Mouse (Mus musculus) small intestine, adult 2 months (tissue): Measurements from ENCODE around the gene Trim47.

ENCODE experiments used
- CTCF ChIP-seq: fragments of 200-500 bp; IDR thresholded peaks from 2 replicates; pipeline ENCODE4 v1.5.1; 2012; ENCODE audit warnings: low read depth, mild to moderate bottlenecking, control low read depth, inconsistent platforms, low read length, moderate library complexity, mixed read lengths; ENCODE audit not compliant: insufficient replicate concordance, insufficient read length; ENCODE audit errors: extremely low read depth
- POLR2A ChIP-seq: fragments of 200-500 bp; IDR thresholded peaks from 2 replicates; pipeline ENCODE4 v1.6.1; 2012; ENCODE audit warnings: low read depth, mild to moderate bottlenecking, control low read depth, inconsistent platforms, low read length, moderate library complexity

DNA sequence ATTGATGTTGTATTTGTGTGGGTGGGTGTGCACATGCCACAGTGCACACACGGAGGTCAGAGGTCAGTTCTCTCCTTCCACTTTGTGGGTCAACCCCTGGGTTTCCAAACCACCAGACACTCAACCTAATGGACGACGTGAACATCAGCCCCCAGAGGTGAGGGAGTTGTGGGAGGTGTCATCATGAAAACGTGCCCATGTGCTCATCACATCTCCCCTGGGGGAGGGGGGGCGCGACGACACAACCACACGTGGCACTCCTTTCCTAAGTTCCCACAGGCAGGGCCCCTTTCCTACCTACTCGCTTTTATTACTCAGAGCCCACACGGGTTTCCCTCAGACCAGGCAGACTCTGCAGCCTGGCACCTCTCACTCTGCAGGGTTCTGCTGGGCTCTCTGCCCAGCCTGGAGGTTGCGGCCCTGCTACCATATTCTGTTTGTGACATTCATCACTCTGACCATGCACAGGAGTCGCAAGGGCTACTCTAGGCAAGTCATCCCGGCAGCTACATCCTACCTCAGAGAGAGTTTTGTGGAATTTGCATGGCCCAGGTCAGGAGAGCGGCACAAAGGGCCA, 43.8 kb downstream of the Trim47 start:
- no peak for TF ChIP-seq CTCF
- no peak for TF ChIP-seq POLR2A
